21 mouse cellular contexts compared by ENCODE assay signal in genomic region chr6:99515667-99516199, GRCm38 (mm10). TPM values are rescaled to one million over a fixed set of nuclear protein-coding genes. Genes with fewer than 3 reads are reported as not detected.
A peak's percentile ranks its signal among the peaks of the same experiment; 100 is the strongest.
DNase-seq lines count a peak whose midpoint lies in the region; ATAC-seq and TF ChIP-seq lines count a peak whose summit lies in the region.
"Had no signal": no experiment of that assay in that cellular context is flagged by ENCODE, and none has a peak within 500 bp of the region (broad histone marks: within the 10 kb centered on the region; RNA-seq: fewer than 3 reads in every experiment).

No protein-coding gene starts in this region.

- ATAC-seq in forebrain, postnatal 0 days, result no peak
- no peak for ATAC-seq in forebrain, embryonic 13.5 days
- no peak for ATAC-seq in intestine, embryonic 16.5 days
- ATAC-seq: hindbrain, embryonic 16.5 days had no signal

- H3K4me3 ChIP-seq in forebrain, postnatal 0 days (ENCODE audit: low read depth, low read length), result peak overlapping the region; percentile 19
- no peak overlapping the region for H3K4me3 ChIP-seq in forebrain, embryonic 13.5 days
- peak overlapping the region; percentile 8; the same call in 1 of the 2 replicates for H3K4me3 ChIP-seq in layer of hippocampus, adult 2 months
- H3K4me3 ChIP-seq in intestine, embryonic 16.5 days (ENCODE audit: low read length), result no peak overlapping the region
- H3K4me3 ChIP-seq: embryonic facial prominence, embryonic 15.5 days; erythroblast, embryonic 14.5 days; gastrocnemius, adult 2 months; heart, embryonic 13.5 days; hindbrain, embryonic 12.5 days had no signal

- peak overlapping the region; percentile 29; the same call in 1 of the 2 replicates for H3K27ac ChIP-seq in forebrain, postnatal 0 days (ENCODE audit: low read depth, low read length)
- H3K27ac ChIP-seq in forebrain, embryonic 13.5 days, result no peak overlapping the region
- H3K27ac ChIP-seq in layer of hippocampus, adult 2 months, result peak overlapping the region; percentile 32
- no peak overlapping the region for H3K27ac ChIP-seq in intestine, embryonic 16.5 days (ENCODE audit: low read length)
- H3K27ac ChIP-seq: embryonic facial prominence, embryonic 15.5 days; gastrocnemius, adult 2 months; heart, embryonic 13.5 days; hindbrain, embryonic 12.5 days had no signal

- DNase-seq in forebrain, postnatal 0 days, result no peak
- no peak for DNase-seq in layer of hippocampus, adult 2 months (ENCODE audit: low spot score in 2 of 2)
- DNase-seq in layer of hippocampus, adult 8-10 months (ENCODE audit: low spot score in 2 of 2), result no peak
- DNase-seq in thymus, postnatal 4 days, result peak; percentile 22
- DNase-seq in thymus, postnatal 0 days (ENCODE audit: low spot score), result no peak
- DNase-seq: adrenal gland, adult 8-10 months; adrenal gland, postnatal 36 days; cerebellum, adult 2 months; cerebellum, postnatal 10 days; embryo, embryonic 11 days; gastrocnemius, adult 2 months; gastrocnemius, postnatal 25 days; heart, postnatal 36 days had no signal

- H3K9ac ChIP-seq in forebrain, postnatal 0 days, result peak overlapping the region; percentile 14; the same call in 1 of the 2 replicates
- no peak overlapping the region for H3K9ac ChIP-seq in forebrain, embryonic 13.5 days
- H3K9ac ChIP-seq in intestine, embryonic 16.5 days (ENCODE audit: low read depth, low read length), result no peak overlapping the region
- H3K9ac ChIP-seq: embryonic facial prominence, embryonic 15.5 days; heart, embryonic 13.5 days; hindbrain, embryonic 12.5 days had no signal

- H3K4me2 ChIP-seq in forebrain, postnatal 0 days (ENCODE audit: low read depth), result peak overlapping the region; percentile 35
- H3K4me2 ChIP-seq in forebrain, embryonic 13.5 days, result no peak overlapping the region
- H3K4me2 ChIP-seq in intestine, embryonic 16.5 days (ENCODE audit: low read depth, low read length), result no peak overlapping the region
- H3K4me2 ChIP-seq: embryonic facial prominence, embryonic 15.5 days; heart, embryonic 13.5 days; hindbrain, embryonic 12.5 days had no signal

- H3K9me3 ChIP-seq in forebrain, postnatal 0 days (ENCODE audit: low read length), result no peaks in the 10 kb centered on the region
- no peaks in the 10 kb centered on the region for H3K9me3 ChIP-seq in forebrain, embryonic 13.5 days (replicated peaks)
- no peaks in the 10 kb centered on the region for H3K9me3 ChIP-seq in intestine, embryonic 16.5 days (ENCODE audit: control insufficient read depth, low read length)
- H3K9me3 ChIP-seq: embryonic facial prominence, embryonic 15.5 days; G1E; heart, embryonic 13.5 days; hindbrain, embryonic 12.5 days had no signal

- peaks cover 6% of the 10 kb centered on the region; the same call in 1 of the 2 replicates for H3K4me1 ChIP-seq in forebrain, postnatal 0 days (ENCODE audit: insufficient read depth)
- peaks cover 33% of the 10 kb centered on the region for H3K4me1 ChIP-seq in forebrain, embryonic 13.5 days
- H3K4me1 ChIP-seq in intestine, embryonic 16.5 days (ENCODE audit: control insufficient read depth, insufficient read depth, low read length), result 0 out of 2 replicates have a peak, but pooled peaks cover 4% of the 10 kb centered on the region

- 77% methylated on average over 7 of the region's 7 CpGs for WGBS in forebrain, postnatal 0 days
- 78% methylated on average over 7 of the region's 7 CpGs for WGBS in forebrain, embryonic 13.5 days
- WGBS in intestine, embryonic 16.5 days, result 79% methylated on average over 7 of the region's 7 CpGs

- H3K36me3 ChIP-seq in forebrain, postnatal 0 days (ENCODE audit: insufficient read depth), result no peaks in the 10 kb centered on the region
- no peaks in the 10 kb centered on the region for H3K36me3 ChIP-seq in forebrain, embryonic 13.5 days (ENCODE audit: poor library complexity, severe bottlenecking)
- no peaks in the 10 kb centered on the region for H3K36me3 ChIP-seq in intestine, embryonic 16.5 days (ENCODE audit: control insufficient read depth, insufficient read depth, low read length)
- H3K36me3 ChIP-seq: embryonic facial prominence, embryonic 15.5 days; heart, embryonic 13.5 days; hindbrain, embryonic 12.5 days had no signal

- no peaks in the 10 kb centered on the region for H3K27me3 ChIP-seq in forebrain, postnatal 0 days (ENCODE audit: insufficient read depth, low read length)
- H3K27me3 ChIP-seq in forebrain, embryonic 13.5 days, result no peaks in the 10 kb centered on the region
- H3K27me3 ChIP-seq in intestine, embryonic 16.5 days (replicated peaks; ENCODE audit: control insufficient read depth, insufficient read depth, low read length), result no peaks in the 10 kb centered on the region
- H3K27me3 ChIP-seq: embryonic facial prominence, embryonic 15.5 days; heart, embryonic 13.5 days; hindbrain, embryonic 12.5 days had no signal

- TF ChIP-seq CTCF in forebrain, postnatal 0 days (IDR thresholded peaks at IDR 0.05; ENCODE audit: low read depth), result no peak
- no peak for TF ChIP-seq CTCF in layer of hippocampus, adult 2 months (conservative IDR thresholded peaks at IDR 0.05)

RNA-seq across cellular contexts. Expression of gene Foxp1, which starts 6.8 kb away (rescaled TPM):
- total RNA-seq in forebrain, postnatal 0 days (2014; rRNA removed), result 112 and 157 TPM in 2 replicates
- polyA plus RNA-seq in forebrain, postnatal 0 days (2015; fragmentation: Nextera tagmentation; extraction: Ambion mirVana), result 137 and 167 TPM in 2 replicates
- 51.3 and 55.5 TPM in 2 replicates for polyA plus RNA-seq in forebrain, embryonic 13.5 days (2015; fragmentation: Nextera tagmentation; extraction: Ambion mirVana)
- 10 to 100 TPM; 88.5 to 93.5 TPM for total RNA-seq in layer of hippocampus, adult 2 months (2021)
- total RNA-seq in layer of hippocampus, adult 8-10 months (2022), result 100 to 1,000 TPM in 1 of 4 experiments, 10 to 100 TPM in 3; 90.9 to 101 (median 95.2) TPM
- polyA plus RNA-seq in thymus, postnatal 0 days (2015; fragmentation: Nextera tagmentation; extraction: Ambion mirVana), result 63.7 and 82.5 TPM in 2 replicates
- polyA plus RNA-seq in intestine, embryonic 16.5 days (2015; fragmentation: Nextera tagmentation; extraction: Ambion mirVana), result 74.8 and 74.9 TPM in 2 replicates

Comparison
In these comparisons a context has a peak if more than half of its experiments do, and no peak if none do; other contexts are left out.
1. H3K27ac ChIP-seq: peak in forebrain, postnatal 0 days (single experiment) and layer of hippocampus, adult 2 months (single experiment); none in forebrain, embryonic 13.5 days (single experiment) and intestine, embryonic 16.5 days (single experiment).
2. H3K4me3 ChIP-seq: peak in forebrain, postnatal 0 days (single experiment) and layer of hippocampus, adult 2 months (single experiment); none in forebrain, embryonic 13.5 days (single experiment) and intestine, embryonic 16.5 days (single experiment).